Mouse (Mus musculus): ENCODE measurements around the gene Tex2. TPM values are rescaled to one million over a fixed set of nuclear protein-coding genes. Genes with fewer than 3 reads are reported as not detected.

Gene Tex2
- polyA plus RNA-seq, 1 experiment: 79.6 TPM

DNA sequence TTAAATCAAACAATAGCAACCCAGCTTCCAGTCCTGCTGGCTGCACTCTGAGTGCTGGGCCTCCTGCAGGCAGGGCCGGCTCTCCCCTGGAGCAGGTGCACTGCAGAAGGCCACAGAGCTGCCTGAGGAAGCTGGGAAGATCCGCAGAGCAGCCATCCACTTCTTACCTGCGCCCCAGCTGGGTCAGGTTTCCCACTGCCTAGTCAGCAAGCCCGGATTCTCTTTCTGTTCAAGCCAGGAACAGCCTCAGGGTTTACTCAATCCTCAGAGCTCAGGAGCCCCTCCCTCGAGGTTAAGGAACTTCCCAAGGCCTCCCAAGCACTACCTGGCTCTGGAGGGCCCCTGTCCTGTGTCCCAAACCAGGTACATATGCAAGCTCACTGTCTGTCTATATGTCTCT is 7.2 kb downstream of the Tex2 start:
- Histone ChIP-seq H3K4me1 (ENCODE audit: control insufficient read depth, insufficient read depth, low read length) (peaks cover 27% of the 10 kb centered on the region), H3K27me3 (ENCODE audit: control insufficient read depth, insufficient read depth, low read length) (no peaks in the 10 kb centered on the region), H3K4me3 (replicated peaks; ENCODE audit: insufficient read depth, low read depth, low read length) (no peak overlapping the region), H3K27ac (ENCODE audit: insufficient read depth, low read length) (peak overlapping the region; percentile 47)
- WGBS: 19% methylated on average over 5 of the region's 5 CpGs
- DNase-seq: peak in 1 of 2 experiments; percentile 42
- TF ChIP-seq POLR2A (IDR thresholded peaks at IDR 0.05; ENCODE audit: borderline replicate concordance, insufficient read depth, low read length): no peak
- TF ChIP-seq CTCF (IDR thresholded peaks at IDR 0.05; ENCODE audit: borderline replicate concordance, insufficient read depth, low read depth, low read length): no peak

DNA sequence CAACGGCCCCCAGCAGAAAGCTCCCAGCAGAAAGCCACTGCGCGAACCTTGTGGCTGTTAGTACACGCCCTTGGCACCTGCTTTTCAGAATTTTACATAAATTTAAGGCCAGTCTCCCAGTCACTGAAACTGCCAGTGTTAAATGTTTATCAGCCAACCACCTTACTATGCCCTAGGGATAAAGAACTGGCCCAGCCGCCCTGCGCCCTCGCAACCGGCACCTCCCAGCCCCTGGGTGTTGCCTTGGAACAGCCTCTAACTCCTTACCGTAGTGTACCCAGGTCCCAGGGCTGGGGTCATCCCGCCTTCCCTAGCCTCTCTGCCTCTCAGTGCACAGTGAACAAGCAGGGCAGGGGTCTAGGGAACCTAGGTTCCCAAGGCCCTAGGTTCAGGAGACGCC is 10.0 kb downstream of the Tex2 start:
- TF ChIP-seq POLR2A (IDR thresholded peaks at IDR 0.05; ENCODE audit: borderline replicate concordance, insufficient read depth, low read length) (no peak), CTCF (IDR thresholded peaks at IDR 0.05; ENCODE audit: borderline replicate concordance, insufficient read depth, low read depth, low read length) (no peak)
- no peak for DNase-seq
- Histone ChIP-seq H3K27me3 (ENCODE audit: control insufficient read depth, insufficient read depth, low read length) (no peaks in the 10 kb centered on the region), H3K4me3 (replicated peaks; ENCODE audit: insufficient read depth, low read depth, low read length) (no peak overlapping the region), H3K4me1 (ENCODE audit: control insufficient read depth, insufficient read depth, low read length) (peaks cover 36% of the 10 kb centered on the region), H3K27ac (ENCODE audit: insufficient read depth, low read length) (no peak overlapping the region)
- 87% methylated on average over 11 of the region's 11 CpGs for WGBS

DNA sequence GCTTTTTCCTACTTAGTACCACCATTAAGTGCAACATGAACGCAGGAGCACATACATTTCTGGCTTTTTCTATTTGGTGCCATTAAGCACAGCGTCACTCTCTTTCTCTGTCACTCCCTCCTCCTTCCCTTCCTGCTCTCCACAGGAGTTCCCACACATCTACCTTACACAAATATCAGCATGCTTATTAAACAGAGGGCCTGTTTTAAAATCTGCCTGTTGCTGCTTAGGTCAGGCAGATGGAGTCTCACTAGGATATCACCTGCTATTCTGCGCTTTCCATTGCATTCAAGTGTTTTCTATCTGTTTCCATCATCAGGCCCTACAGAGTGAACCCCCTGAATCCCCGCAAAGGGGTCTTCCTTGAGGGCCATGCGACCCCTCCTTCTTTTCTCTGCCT is 13.1 kb downstream of the Tex2 start:
- H3K4me3 ChIP-seq (replicated peaks; ENCODE audit: insufficient read depth, low read depth, low read length): no peak overlapping the region
- no peaks in the 10 kb centered on the region for H3K27me3 ChIP-seq (ENCODE audit: control insufficient read depth, insufficient read depth, low read length)
- peak overlapping the region; percentile 26 for H3K27ac ChIP-seq (ENCODE audit: insufficient read depth, low read length)
- peak; percentile 44 to 63 for DNase-seq
- peaks cover 34% of the 10 kb centered on the region for H3K4me1 ChIP-seq (ENCODE audit: control insufficient read depth, insufficient read depth, low read length)
- WGBS: 31% methylated on average over 5 of the region's 5 CpGs
- TF ChIP-seq CTCF (IDR thresholded peaks at IDR 0.05; ENCODE audit: borderline replicate concordance, insufficient read depth, low read depth, low read length) (no peak), POLR2A (IDR thresholded peaks at IDR 0.05; ENCODE audit: borderline replicate concordance, insufficient read depth, low read length) (no peak)

DNA sequence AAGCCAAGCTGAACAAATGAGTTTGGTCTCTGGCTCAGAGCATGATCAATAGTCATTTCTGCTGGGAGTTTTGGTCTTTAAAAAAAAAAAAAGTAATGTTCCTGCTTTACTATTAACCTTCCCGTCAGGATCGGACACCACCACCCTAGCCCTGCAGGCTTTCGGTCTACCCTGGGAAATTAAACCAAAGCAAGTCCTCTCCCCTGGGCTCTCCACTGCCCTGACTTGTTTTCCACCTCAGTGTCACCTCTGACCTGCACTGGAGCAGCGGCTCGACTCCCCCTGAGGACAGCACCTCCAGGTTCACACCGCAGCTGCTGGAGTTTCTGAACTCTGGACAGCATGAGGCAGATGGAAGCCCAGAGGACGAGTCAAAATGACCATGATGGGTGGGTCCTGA is 13.9 kb downstream of the Tex2 start:
- no peak overlapping the region for H3K27ac ChIP-seq (ENCODE audit: insufficient read depth, low read length)
- no peak overlapping the region for H3K4me3 ChIP-seq (replicated peaks; ENCODE audit: insufficient read depth, low read depth, low read length)
- WGBS: 81% methylated on average over 7 of the region's 7 CpGs
- no peak for DNase-seq
- no peaks in the 10 kb centered on the region for H3K27me3 ChIP-seq (ENCODE audit: control insufficient read depth, insufficient read depth, low read length)
- H3K4me1 ChIP-seq (ENCODE audit: control insufficient read depth, insufficient read depth, low read length): peaks cover 34% of the 10 kb centered on the region
- TF ChIP-seq POLR2A (IDR thresholded peaks at IDR 0.05; ENCODE audit: borderline replicate concordance, insufficient read depth, low read length) (no peak), CTCF (IDR thresholded peaks at IDR 0.05; ENCODE audit: borderline replicate concordance, insufficient read depth, low read depth, low read length) (no peak)

DNA sequence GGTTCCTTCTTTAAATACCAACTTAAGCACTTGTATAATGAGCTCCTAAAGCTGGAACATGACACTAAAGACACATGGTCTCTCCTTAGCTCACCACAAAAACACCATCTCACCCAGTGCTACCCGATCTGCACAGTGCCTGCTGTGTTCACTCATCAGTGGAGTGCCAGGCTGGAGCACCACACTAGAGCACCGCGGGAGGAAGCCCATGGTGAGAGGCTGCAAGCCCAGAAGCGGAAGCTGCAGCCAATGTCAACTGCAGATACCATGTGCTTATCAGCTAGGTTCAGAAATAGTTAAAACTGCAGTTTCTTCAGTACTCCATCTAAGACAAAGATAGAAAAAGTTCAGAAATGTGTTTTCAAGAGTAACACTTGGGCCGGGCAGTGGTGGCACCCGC is 14.9 kb downstream of the Tex2 start:
- 40% methylated on average over 6 of the region's 6 CpGs for WGBS
- H3K27ac ChIP-seq (ENCODE audit: insufficient read depth, low read length): no peak overlapping the region
- no peak for TF ChIP-seq POLR2A (IDR thresholded peaks at IDR 0.05; ENCODE audit: borderline replicate concordance, insufficient read depth, low read length)
- TF ChIP-seq CTCF (IDR thresholded peaks at IDR 0.05; ENCODE audit: borderline replicate concordance, insufficient read depth, low read depth, low read length): no peak
- peaks cover 31% of the 10 kb centered on the region for H3K4me1 ChIP-seq (ENCODE audit: control insufficient read depth, insufficient read depth, low read length)
- H3K27me3 ChIP-seq (ENCODE audit: control insufficient read depth, insufficient read depth, low read length): no peaks in the 10 kb centered on the region
- DNase-seq: peak in 1 of 2 experiments; percentile 33
- no peak overlapping the region for H3K4me3 ChIP-seq (replicated peaks; ENCODE audit: insufficient read depth, low read depth, low read length)

DNA sequence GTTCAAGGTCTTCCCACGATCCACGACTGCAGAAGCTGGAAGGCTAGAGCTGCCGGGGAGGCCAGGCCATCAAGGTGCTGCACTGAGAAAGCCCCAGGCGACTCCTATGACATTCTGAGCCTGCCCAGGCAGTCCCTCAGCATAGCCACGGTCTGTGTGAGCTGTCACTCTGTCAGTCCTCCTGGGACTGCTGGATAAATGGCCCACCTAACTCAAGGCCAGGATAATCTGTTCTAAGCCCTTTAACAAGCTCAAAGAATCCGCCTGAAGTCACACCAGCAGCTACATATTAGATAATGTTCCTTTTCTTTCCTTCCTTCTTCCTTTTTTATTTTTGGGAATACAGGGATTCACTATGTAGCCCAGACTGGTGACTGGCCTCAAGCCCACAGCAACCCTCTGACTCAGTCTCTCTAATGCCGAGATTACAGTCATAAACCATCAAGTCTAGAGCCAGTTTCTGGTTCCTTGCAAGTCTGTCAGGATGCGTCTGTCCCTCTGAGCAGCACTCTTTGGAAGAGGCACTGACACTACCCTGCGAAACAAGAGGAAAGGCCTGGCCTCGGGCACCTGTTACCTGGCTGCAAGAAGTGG is 15.4 kb downstream of the Tex2 start:
- DNase-seq: no peak
- no peaks in the 10 kb centered on the region for H3K27me3 ChIP-seq (ENCODE audit: control insufficient read depth, insufficient read depth, low read length)
- TF ChIP-seq POLR2A (IDR thresholded peaks at IDR 0.05; ENCODE audit: borderline replicate concordance, insufficient read depth, low read length) (no peak), CTCF (IDR thresholded peaks at IDR 0.05; ENCODE audit: borderline replicate concordance, insufficient read depth, low read depth, low read length) (no peak)
- H3K4me1 ChIP-seq (ENCODE audit: control insufficient read depth, insufficient read depth, low read length): peaks cover 30% of the 10 kb centered on the region
- no peak overlapping the region for H3K4me3 ChIP-seq (replicated peaks; ENCODE audit: insufficient read depth, low read depth, low read length)
- H3K27ac ChIP-seq (ENCODE audit: insufficient read depth, low read length): no peak overlapping the region
- 66% methylated on average over 10 of the region's 10 CpGs for WGBS

- 38% methylated on average over 11 of the region's 11 CpGs for WGBS
- peaks cover 27% of the 10 kb centered on the region for H3K4me1 ChIP-seq (ENCODE audit: control insufficient read depth, insufficient read depth, low read length)
- H3K27ac ChIP-seq (ENCODE audit: insufficient read depth, low read length): no peak overlapping the region
- peak; percentile 33 to 37 for DNase-seq
- H3K4me3 ChIP-seq (replicated peaks; ENCODE audit: insufficient read depth, low read depth, low read length): no peak overlapping the region
- no peaks in the 10 kb centered on the region for H3K27me3 ChIP-seq (ENCODE audit: control insufficient read depth, insufficient read depth, low read length)
- no peak for TF ChIP-seq CTCF (IDR thresholded peaks at IDR 0.05; ENCODE audit: borderline replicate concordance, insufficient read depth, low read depth, low read length)
- no peak for TF ChIP-seq POLR2A (IDR thresholded peaks at IDR 0.05; ENCODE audit: borderline replicate concordance, insufficient read depth, low read length)
Observed at GRCm38 (mm10) chr11:106591183-106591582, 22.0 kb downstream of the Tex2 start.

GRCm38 (mm10) chr11:106590143-106590542 is 23.1 kb downstream of the Tex2 start:
- 66% methylated on average over 5 of the region's 5 CpGs for WGBS
- no peak overlapping the region for H3K4me3 ChIP-seq (replicated peaks; ENCODE audit: insufficient read depth, low read depth, low read length)
- no peak for TF ChIP-seq POLR2A (IDR thresholded peaks at IDR 0.05; ENCODE audit: borderline replicate concordance, insufficient read depth, low read length)
- TF ChIP-seq CTCF (IDR thresholded peaks at IDR 0.05; ENCODE audit: borderline replicate concordance, insufficient read depth, low read depth, low read length): no peak
- H3K27ac ChIP-seq (ENCODE audit: insufficient read depth, low read length): no peak overlapping the region
- H3K4me1 ChIP-seq (ENCODE audit: control insufficient read depth, insufficient read depth, low read length): peaks cover 27% of the 10 kb centered on the region
- no peak for DNase-seq
- H3K27me3 ChIP-seq (ENCODE audit: control insufficient read depth, insufficient read depth, low read length): no peaks in the 10 kb centered on the region

All from cerebellum, adult 2 months (tissue).